Mouse (Mus musculus) liver, adult 2 months (tissue): ENCODE measurements around the gene Tbcb.

Experiments
- CTCF ChIP-seq: fragments of 200-500 bp; IDR thresholded peaks from 2 replicates; pipeline ENCODE4 v1.5.1; 2011; ENCODE audit warnings: low read depth, low read length, control low read depth
- POLR2A ChIP-seq: fragments of 200-500 bp; IDR thresholded peaks from 2 replicates; pipeline ENCODE4 v1.6.1; 2011; ENCODE audit warnings: low read length, control low read depth; ENCODE audit not compliant: insufficient read depth; ENCODE audit errors: extremely low read depth

DNA sequence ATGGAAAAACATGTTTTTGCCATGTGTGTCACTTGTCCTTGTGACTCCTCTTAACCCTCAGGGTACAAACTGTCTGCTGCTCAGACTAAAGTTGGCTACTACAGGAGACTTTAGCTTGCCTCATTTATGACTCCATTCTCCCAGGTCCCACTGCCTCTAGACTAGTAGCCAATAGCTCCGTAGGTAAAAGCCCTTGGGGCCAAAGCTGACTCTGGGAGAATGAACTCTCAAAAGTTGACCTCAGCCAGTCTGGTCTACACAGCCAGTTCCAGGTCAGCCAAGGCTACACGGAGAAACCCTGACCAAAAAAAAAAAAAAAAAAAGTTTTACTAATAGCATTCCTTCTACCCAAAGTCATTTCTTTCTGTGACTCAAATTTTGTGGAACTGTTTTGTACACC, 46.8 kb upstream of the Tbcb start:
- TF ChIP-seq POLR2A = no peak
- no peak for TF ChIP-seq CTCF
